Mouse (Mus musculus): ENCODE measurements around the gene Memo1. TPM values are rescaled to one million over a fixed set of nuclear protein-coding genes. Genes with fewer than 3 reads are reported as not detected.
A peak's percentile ranks its signal among the peaks of the same experiment; 100 is the strongest.

Gene Memo1
- polyA plus RNA-seq, 1 experiment from 2014 or later: 64.0 TPM

DNA sequence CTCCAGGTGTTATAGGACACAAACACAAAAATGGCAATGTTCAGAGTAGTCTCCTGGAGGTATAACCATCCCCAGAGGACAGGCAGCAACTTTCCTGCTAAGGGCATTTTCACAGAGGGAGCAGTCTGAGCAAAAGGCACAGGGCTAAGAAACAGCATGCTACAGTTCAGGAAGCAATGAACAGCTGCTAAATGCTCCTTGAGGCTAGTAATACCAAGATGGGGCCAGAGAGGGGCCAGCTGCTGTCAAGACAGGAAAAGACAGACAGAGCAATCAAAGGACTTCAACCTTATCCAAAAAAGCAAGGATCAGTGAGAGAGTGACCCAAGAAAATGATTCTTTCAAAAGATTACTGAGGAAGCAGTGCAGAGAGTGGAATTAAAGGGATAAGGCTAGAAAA is 4.5 kb downstream of the Memo1 start:
- peaks cover 33% of the 10 kb centered on the region for H3K4me1 ChIP-seq (replicated peaks)
- H3K27ac ChIP-seq: no peak overlapping the region
- no peaks in the 10 kb centered on the region for H3K9me3 ChIP-seq
- no peak for ATAC-seq (ENCODE audit: low FRiP score)
- H3K9ac ChIP-seq: no peak overlapping the region
- H3K4me2 ChIP-seq: no peak overlapping the region
- no peaks in the 10 kb centered on the region for H3K27me3 ChIP-seq
- no peak overlapping the region for H3K4me3 ChIP-seq
- H3K36me3 ChIP-seq: peaks cover 15% of the 10 kb centered on the region; the same call in 1 of the 2 replicates

DNA sequence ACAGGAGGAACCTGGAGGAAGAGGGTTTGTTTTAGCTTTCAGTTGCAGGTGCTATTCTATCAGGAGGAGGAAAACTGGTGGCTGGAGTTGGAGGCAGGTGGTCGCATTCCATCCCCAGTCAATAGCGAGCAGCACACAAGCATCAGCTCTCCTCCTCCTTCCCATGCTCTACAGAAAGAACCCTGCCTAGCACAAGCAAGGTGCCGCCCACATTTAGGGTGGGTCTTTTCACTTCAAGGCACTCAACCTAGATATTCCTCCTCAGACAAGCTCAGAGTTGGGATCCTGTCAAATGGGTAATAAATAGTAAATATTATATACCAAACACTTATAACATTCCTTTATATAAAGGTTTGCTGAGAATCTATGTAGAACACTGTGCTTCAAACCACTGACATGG is 5.1 kb downstream of the Memo1 start:
- Histone ChIP-seq H3K36me3 (peaks cover 15% of the 10 kb centered on the region; the same call in 1 of the 2 replicates), H3K4me1 (replicated peaks) (peaks cover 33% of the 10 kb centered on the region), H3K27ac (no peak overlapping the region), H3K4me2 (no peak overlapping the region), H3K4me3 (no peak overlapping the region), H3K9ac (no peak overlapping the region), H3K27me3 (no peaks in the 10 kb centered on the region), H3K9me3 (no peaks in the 10 kb centered on the region)
- ATAC-seq (ENCODE audit: low FRiP score): no peak
- WGBS: 86% methylated on average over 3 of the region's 3 CpGs

DNA sequence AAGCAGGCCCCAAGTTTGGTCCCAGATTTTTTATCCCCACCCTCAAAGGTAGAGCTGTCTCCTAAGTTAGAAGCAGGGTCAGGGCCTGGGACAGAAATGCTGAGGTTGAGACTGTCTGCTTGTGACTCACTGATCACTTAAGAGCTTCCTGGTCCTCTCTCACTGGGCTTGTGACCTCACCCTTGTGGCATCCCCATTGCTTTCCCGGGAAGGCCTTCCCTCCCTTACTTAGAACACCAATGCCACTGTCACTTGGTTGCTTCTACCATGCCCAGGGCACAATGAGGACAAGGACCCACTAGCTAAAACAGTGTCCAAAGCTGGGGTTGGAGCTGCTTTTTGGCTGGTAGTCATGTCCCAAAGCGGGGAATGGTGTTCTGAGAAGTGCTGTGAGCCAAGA is 6.7 kb downstream of the Memo1 start:
- no peak overlapping the region for H3K27ac ChIP-seq
- no peak overlapping the region for H3K9ac ChIP-seq
- H3K36me3 ChIP-seq: peaks cover 15% of the 10 kb centered on the region; the same call in 1 of the 2 replicates
- no peaks in the 10 kb centered on the region for H3K9me3 ChIP-seq
- H3K4me3 ChIP-seq: no peak overlapping the region
- WGBS: 98% methylated on average over 2 of the region's 2 CpGs
- H3K27me3 ChIP-seq: no peaks in the 10 kb centered on the region
- no peak for ATAC-seq (ENCODE audit: low FRiP score)
- peaks cover 28% of the 10 kb centered on the region for H3K4me1 ChIP-seq (replicated peaks)
- no peak overlapping the region for H3K4me2 ChIP-seq

DNA sequence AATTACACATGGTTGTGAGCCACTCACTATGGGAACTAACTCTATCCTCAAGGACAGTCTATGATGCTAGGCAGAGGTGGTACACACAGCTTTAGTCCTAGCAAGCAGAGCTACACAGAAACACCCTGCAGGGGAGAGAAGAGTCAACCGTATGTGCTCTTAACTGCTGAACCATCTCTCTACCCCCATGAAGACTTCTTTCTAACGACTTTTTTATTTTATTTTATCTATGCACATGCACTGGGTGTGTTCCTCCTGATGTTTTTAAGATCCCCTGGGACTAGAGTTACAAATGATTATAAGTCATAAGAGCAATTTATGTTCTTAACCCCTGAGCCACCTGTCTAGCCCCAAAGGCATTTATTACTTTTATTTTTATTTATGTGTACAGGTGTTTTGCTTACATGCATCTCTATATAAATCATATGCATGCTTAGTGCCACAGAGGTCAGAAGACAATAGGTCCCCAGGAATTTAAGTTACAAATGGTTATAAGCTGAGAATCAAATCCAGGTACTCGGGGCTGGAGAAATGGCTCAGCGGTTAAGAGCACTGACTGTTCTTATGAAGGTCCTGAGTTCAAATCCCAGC is 9.1 kb downstream of the Memo1 start:
- Histone ChIP-seq H3K27ac (no peak overlapping the region), H3K36me3 (peaks cover 15% of the 10 kb centered on the region; the same call in 1 of the 2 replicates), H3K4me3 (no peak overlapping the region), H3K9ac (no peak overlapping the region), H3K27me3 (no peaks in the 10 kb centered on the region), H3K9me3 (no peaks in the 10 kb centered on the region), H3K4me2 (no peak overlapping the region), H3K4me1 (replicated peaks) (peaks cover 12% of the 10 kb centered on the region)
- 85% methylated on average over 4 of the region's 4 CpGs for WGBS
- no peak for ATAC-seq (ENCODE audit: low FRiP score)

DNA sequence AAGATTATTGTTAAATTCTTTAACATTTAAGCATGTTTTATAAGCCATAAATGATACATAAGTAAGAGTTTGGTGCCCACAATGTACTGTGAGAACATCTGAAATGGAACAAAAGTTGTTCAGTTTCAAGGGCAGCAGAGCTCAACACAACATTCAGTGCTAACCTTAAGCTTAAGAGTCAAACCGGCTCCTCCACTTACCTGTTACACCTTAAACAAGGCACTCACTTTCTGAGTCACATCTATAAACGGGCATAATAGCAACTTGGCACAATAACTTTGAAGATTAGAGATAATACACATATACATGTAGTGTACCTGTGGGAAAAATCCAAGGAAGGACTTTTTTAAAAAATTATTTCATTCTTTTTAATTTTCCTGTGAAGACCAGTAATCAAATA is 9.6 kb downstream of the Memo1 start:
- no peaks in the 10 kb centered on the region for H3K27me3 ChIP-seq
- 92% methylated on average over 2 of the region's 2 CpGs for WGBS
- ATAC-seq (ENCODE audit: low FRiP score): no peak
- H3K36me3 ChIP-seq: peaks cover 15% of the 10 kb centered on the region; the same call in 1 of the 2 replicates
- H3K9ac ChIP-seq: no peak overlapping the region
- peaks cover 7% of the 10 kb centered on the region for H3K4me1 ChIP-seq (replicated peaks)
- H3K9me3 ChIP-seq: no peaks in the 10 kb centered on the region
- H3K4me2 ChIP-seq: no peak overlapping the region
- H3K27ac ChIP-seq: no peak overlapping the region
- no peak overlapping the region for H3K4me3 ChIP-seq

DNA sequence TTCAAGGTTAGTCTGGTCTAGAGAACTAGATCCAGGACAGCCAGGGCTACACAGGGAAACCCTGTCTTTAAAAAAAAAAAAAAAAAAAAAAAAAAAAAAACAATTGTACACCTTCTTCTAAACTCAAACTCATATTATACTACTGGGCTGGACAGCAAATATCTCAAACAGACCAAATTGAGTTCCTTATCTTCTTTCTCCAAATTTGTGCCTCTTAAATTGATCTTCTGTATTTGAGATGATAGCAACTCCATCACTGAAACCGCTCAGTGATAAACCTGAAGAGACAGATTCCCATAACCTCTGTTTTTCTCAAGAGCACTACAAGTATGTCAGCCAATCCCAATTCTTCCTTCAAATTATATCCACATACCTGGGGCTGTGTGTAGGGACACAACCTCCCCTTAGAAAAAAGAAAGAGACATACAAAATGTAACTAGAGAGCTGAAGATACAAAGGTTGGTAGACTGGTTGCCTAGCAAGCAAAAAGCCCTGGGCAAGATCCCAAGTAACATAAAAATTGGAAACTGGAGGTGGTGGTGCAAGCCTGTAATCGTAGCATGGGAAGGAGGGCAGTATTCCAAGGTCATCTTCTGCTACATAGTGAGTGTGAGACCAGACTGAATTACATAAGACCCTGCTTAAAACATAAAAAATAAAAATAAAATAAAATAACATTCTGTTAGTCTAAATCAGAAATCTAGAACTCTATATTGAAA is 10.8 kb downstream of the Memo1 start:
- Histone ChIP-seq H3K4me3 (no peak overlapping the region), H3K4me2 (no peak overlapping the region), H3K27me3 (no peaks in the 10 kb centered on the region), H3K9me3 (no peaks in the 10 kb centered on the region), H3K4me1 (replicated peaks) (no peaks in the 10 kb centered on the region), H3K9ac (no peak overlapping the region), H3K36me3 (peaks cover 15% of the 10 kb centered on the region; the same call in 1 of the 2 replicates), H3K27ac (no peak overlapping the region)
- WGBS: 96% methylated on average over 2 of the region's 2 CpGs
- ATAC-seq (ENCODE audit: low FRiP score): no peak

DNA sequence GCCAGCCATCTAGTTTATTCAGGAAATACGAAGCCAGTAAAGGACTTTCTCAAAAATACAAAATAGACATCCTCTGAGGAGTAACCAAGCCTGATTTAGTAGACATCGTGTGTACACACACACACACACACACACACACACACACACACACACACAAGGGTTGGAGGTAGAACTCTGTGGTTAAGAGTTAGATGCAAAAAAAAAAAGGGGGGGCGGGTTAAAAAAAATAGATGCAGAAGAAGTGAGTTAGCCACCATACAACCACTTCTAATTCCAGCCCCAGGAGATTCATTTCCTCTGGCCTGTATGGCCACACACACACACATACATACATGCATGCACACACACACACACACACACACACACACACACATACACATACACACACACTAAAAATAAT is 13.3 kb downstream of the Memo1 start:
- ATAC-seq (ENCODE audit: low FRiP score): no peak
- H3K27me3 ChIP-seq: no peaks in the 10 kb centered on the region
- 100% methylated on average over 3 of the region's 3 CpGs for WGBS
- 0 out of 2 replicates have a peak, but pooled peaks cover 3% of the 10 kb centered on the region for H3K4me1 ChIP-seq (replicated peaks)
- no peaks in the 10 kb centered on the region for H3K36me3 ChIP-seq
- H3K27ac ChIP-seq: no peak overlapping the region
- no peaks in the 10 kb centered on the region for H3K9me3 ChIP-seq
- H3K4me3 ChIP-seq: no peak overlapping the region
- no peak overlapping the region for H3K4me2 ChIP-seq
- H3K9ac ChIP-seq: no peak overlapping the region

DNA sequence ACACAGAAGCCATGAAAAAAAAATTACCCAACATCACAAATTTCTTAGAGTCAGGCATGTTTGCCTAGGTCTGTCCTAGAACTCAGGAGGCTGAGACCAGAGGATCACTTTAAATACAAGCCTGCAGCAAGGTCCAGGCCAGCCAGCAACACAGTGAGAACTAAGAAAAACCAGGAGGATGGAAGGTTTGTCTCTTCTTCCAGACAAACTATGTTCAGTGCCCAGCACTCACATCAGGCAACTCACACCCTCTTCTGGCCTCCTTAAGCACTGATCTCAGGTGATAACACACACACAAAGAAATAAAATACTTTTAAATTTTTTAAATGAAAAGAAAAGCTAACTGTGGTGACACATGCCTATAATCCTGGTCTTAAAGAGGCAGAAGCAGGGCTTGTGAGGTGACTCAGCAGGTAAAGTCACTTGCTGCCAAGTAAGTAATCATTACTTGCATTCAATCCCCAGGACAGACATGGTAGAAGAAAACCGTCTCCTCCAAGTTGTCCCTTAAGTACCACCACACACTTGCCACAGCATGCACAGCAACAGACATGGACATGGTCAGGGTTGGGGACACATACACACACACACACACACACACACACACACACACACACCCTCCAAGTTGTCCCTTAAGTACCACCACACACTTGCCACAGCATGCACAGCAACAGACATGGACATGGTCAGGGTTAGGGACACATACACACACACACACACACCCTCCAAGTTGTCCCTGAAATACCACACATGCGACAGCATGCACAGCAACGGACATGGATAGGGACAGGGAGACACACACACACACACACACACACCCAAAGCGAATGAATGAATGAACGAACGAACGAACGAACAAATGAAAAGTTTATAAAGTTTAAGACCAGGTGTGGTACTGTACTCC is 16.1 kb downstream of the Memo1 start:
- ATAC-seq (ENCODE audit: low FRiP score): 0 out of 2 replicates have a peak, but pooled peaks have one; percentile 32
- H3K27me3 ChIP-seq: no peaks in the 10 kb centered on the region
- H3K4me2 ChIP-seq: no peak overlapping the region
- H3K36me3 ChIP-seq: no peaks in the 10 kb centered on the region
- WGBS: 94% methylated on average over 8 of the region's 8 CpGs
- H3K9me3 ChIP-seq: no peaks in the 10 kb centered on the region
- H3K27ac ChIP-seq: no peak overlapping the region
- H3K9ac ChIP-seq: no peak overlapping the region
- 0 out of 2 replicates have a peak, but pooled peaks cover 3% of the 10 kb centered on the region for H3K4me1 ChIP-seq (replicated peaks)
- H3K4me3 ChIP-seq: no peak overlapping the region

DNA sequence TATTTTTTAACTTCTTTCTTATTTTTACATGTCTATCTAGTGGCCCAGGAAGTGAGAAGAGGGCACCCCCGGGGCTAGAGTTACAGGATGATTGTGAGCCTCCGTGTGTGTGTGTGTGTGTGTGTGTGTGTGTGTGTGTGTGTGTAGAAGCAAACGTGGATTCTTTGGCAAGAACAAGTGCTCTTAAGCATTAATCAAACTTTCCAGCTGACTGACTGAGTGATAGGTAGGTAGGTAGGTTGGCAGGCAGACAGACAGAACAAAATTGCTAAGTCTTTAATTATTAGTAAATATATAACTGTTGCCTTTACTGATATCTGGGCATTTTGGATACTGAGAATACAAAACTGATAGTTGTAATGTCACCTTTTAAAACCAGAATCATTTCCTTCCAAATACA is 20.9 kb downstream of the Memo1 start:
- H3K4me3 ChIP-seq: no peak overlapping the region
- WGBS: 87% methylated on average over 3 of the region's 3 CpGs
- H3K27me3 ChIP-seq: no peaks in the 10 kb centered on the region
- H3K4me2 ChIP-seq: no peak overlapping the region
- ATAC-seq (ENCODE audit: low FRiP score): no peak
- H3K9ac ChIP-seq: no peak overlapping the region
- H3K36me3 ChIP-seq: no peaks in the 10 kb centered on the region
- H3K9me3 ChIP-seq: no peaks in the 10 kb centered on the region
- H3K4me1 ChIP-seq (replicated peaks): 0 out of 2 replicates have a peak, but pooled peaks cover 3% of the 10 kb centered on the region
- H3K27ac ChIP-seq: no peak overlapping the region

DNA sequence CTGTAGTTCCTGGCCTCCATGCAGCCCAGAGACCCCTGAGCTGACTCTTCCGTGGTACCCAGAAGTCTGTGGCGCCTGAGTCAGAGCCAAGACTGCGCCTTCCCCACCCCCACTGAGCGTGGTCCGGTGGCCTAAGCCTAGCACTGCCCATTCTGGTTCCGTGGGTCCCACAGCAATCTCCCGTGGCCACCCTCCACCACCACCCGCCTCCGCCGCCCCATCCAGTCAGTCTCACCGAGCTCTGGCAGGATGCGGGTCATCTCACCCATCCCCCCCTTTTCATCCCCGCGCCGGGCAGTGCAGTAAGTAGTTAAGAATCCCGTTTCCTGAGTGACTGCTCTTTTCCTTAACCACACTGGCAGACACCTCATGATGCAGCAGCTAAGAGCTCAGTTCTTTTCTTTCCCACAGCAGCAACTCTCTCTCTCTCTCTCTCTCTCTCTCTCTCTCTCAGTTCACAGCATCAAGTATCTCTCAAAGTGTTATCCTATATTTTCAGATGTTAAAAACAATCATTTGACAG is 22.6 kb downstream of the Memo1 start:
- no peak overlapping the region for H3K4me2 ChIP-seq
- H3K27ac ChIP-seq: no peak overlapping the region
- ATAC-seq (ENCODE audit: low FRiP score): 0 out of 2 replicates have a peak, but pooled peaks have one; percentile 39
- H3K9ac ChIP-seq: no peak overlapping the region
- no peak overlapping the region for H3K4me3 ChIP-seq
- H3K9me3 ChIP-seq: no peaks in the 10 kb centered on the region
- WGBS: 85% methylated on average over 16 of the region's 16 CpGs
- no peaks in the 10 kb centered on the region for H3K27me3 ChIP-seq
- no peaks in the 10 kb centered on the region for H3K36me3 ChIP-seq
- H3K4me1 ChIP-seq (replicated peaks): no peaks in the 10 kb centered on the region

DNA sequence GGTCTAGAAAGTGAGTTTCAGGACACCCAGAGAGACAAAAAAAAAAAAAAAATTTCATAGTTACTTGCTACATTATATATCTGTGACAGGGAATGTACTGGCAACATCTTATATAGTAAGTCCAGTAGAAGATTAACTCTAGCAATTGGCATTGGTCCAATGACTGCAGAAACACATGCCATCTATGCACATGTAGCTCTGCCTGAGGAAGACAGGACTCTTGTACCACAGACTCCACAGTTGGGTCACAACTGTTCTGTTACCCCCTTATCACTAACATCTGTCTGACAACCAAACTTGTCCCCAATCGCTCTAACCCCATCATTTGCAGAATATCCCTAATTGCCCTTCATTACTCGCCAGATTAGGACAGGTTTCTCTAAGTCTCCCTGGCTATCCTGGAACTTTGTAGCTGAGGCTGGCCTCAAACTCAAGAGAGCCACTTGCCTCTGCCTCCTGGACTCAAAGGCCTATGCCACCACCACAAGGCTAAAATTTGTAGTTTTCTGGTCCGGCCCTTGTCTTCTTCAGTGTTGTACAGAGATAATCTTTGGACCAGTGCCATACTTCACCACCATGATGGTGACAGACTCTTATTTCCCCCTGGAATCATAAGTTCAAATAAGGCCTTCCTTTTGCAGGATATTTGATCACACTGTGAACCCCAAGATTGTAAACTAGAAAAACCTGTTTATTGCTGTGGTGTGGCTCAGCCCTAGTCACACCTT is 23.6 kb downstream of the Memo1 start:
- Histone ChIP-seq H3K4me3 (no peak overlapping the region), H3K4me1 (replicated peaks) (no peaks in the 10 kb centered on the region), H3K36me3 (no peaks in the 10 kb centered on the region), H3K9me3 (no peaks in the 10 kb centered on the region), H3K4me2 (no peak overlapping the region), H3K9ac (no peak overlapping the region), H3K27ac (no peak overlapping the region), H3K27me3 (no peaks in the 10 kb centered on the region)
- WGBS: 98% methylated on average over 3 of the region's 3 CpGs
- ATAC-seq (ENCODE audit: low FRiP score): no peak

Data from hindbrain, embryonic 13.5 days (tissue).